Mouse (Mus musculus) hindbrain, embryonic 14.5 days (tissue): ENCODE measurements around the gene Ldlrad1. TPM values are rescaled to one million over a fixed set of nuclear protein-coding genes. Genes with fewer than 3 reads are reported as not detected.

Experiments used
- ATAC-seq: fragments of 200-750 bp; cut with Nextera tagmentation; 2 replicates; pipeline ENCODE4 v1.8.0; 2017; ENCODE audit warnings: moderate number of reproducible peaks, mild to moderate bottlenecking, moderate TSS enrichment, moderate library complexity; ENCODE audit not compliant: low FRiP score
- DNase-seq: peaks from one replicate; pipeline ENCODE4 v3.0.0-alpha.2; 2015; ENCODE audit warnings: low spot score
- H3K27ac ChIP-seq: fragments of 300-500 bp; sonication (generic); 2 replicates; pipeline ENCODE4 v1.5.1; 2014; ENCODE audit warnings: mild to moderate bottlenecking, moderate library complexity
- H3K27me3 ChIP-seq: fragments of 300-500 bp; sonication (generic); 2 replicates; pipeline ENCODE4 v1.6.1; 2014; ENCODE audit warnings: mild to moderate bottlenecking, low read length, mixed read lengths; ENCODE audit not compliant: control insufficient read depth, insufficient read depth
- H3K36me3 ChIP-seq: fragments of 300-500 bp; sonication (generic); replicated peaks from 2 replicates; pipeline ENCODE4 v1.6.1; 2014; ENCODE audit not compliant: control insufficient read depth, insufficient read depth
- H3K4me1 ChIP-seq: fragments of 300-500 bp; sonication (generic); replicated peaks from 2 replicates; pipeline ENCODE4 v1.6.1; 2014; ENCODE audit warnings: antibody characterized with exemption, low read length, mixed read lengths; ENCODE audit not compliant: control insufficient read depth, insufficient read depth
- H3K4me2 ChIP-seq: fragments of 300-500 bp; sonication (generic); replicated peaks from 2 replicates; pipeline ENCODE4 v1.6.1; 2014; ENCODE audit warnings: mild to moderate bottlenecking, moderate library complexity
- H3K4me3 ChIP-seq: fragments of 300-500 bp; sonication (generic); replicated peaks from 2 replicates; pipeline ENCODE4 v1.5.1; 2014; ENCODE audit warnings: mild to moderate bottlenecking, low read length
- H3K9ac ChIP-seq: fragments of 300-500 bp; sonication (generic); 2 replicates; pipeline ENCODE4 v1.6.1; 2014
- H3K9me3 ChIP-seq: fragments of 300-500 bp; sonication (generic); 2 replicates; pipeline ENCODE4 v1.6.1; 2016; ENCODE audit warnings: low read length; ENCODE audit not compliant: control insufficient read depth
- WGBS: fragments of 180-500 bp; shearing (Covaris S2); extraction: QIAGEN DNeasy Blood & Tissue Kit; methylation state at CpG from one replicate; pipeline ENCODE4 v1.1.7; 2014; 5-methylcytosine and 5-hydroxymethylcytosine counted together
- polyA plus RNA-seq: library from polyadenylated mRNA; unstranded; fragments of >200 nt; fragmentation: Nextera tagmentation; extraction: Ambion mirVana; gene quantifications from 2 replicates; pipeline ENCODE4 v1.2.1, GENCODE M21; 2014

The Ldlrad1 gene
- polyA plus RNA-seq, 1 experiment from 2014 or later = not detected

DNA sequence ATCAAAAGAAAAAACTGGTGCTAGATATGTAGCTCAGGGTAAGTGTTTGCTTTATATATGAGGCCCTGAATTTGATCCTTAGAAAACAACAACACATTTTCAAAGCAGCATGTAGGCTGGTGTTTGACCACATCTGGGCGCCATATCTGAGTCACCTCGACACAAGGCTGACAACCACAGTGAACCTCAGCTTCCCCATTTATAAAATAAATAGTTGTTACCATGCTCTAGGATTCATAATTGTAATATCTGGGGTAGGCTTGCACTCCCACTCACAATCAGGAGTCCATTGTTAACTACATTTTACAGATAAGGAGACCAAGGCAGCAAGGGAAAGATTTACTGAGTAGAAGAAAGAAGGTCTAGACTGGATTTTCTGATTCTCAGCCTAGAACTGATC, 17.3 kb downstream of the Ldlrad1 start:
- no peak for DNase-seq
- Histone ChIP-seq H3K27ac (no peak overlapping the region), H3K4me2 (no peak overlapping the region), H3K27me3 (no peaks in the 10 kb centered on the region), H3K4me3 (no peak overlapping the region), H3K4me1 (no peaks in the 10 kb centered on the region), H3K9ac (no peak overlapping the region), H3K36me3 (peaks cover under 1% of the 10 kb centered on the region; the same call in 1 of the 2 replicates), H3K9me3 (no peaks in the 10 kb centered on the region)
- no peak for ATAC-seq
- 94% methylated on average over 2 of the region's 2 CpGs for WGBS

DNA sequence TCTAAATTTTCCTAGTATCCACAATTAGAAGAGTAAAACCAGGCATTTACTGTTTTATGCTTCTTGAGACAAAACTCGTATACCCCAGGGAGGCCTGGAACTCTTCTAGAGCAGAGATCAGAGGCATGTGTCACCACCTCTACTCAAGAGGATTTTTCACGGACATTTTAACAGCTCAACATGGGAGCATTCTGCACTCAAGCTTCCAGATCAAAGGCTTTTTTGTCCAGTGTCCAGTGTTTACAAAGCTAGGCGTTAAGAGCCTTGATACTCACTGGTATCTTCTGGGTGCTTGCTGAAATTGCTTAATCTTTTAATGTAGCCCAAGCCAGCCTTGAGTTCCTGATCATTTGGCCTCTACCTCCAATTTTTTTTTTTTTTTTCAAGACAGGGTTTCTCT, 23.2 kb downstream of the Ldlrad1 start:
- no peak overlapping the region for H3K4me2 ChIP-seq
- H3K9ac ChIP-seq = no peak overlapping the region
- 71% methylated on average over 3 of the region's 3 CpGs for whole genome bisulfite sequencing
- H3K4me1 ChIP-seq = no peaks in the 10 kb centered on the region
- DNase-seq = no peak
- H3K9me3 ChIP-seq = no peaks in the 10 kb centered on the region
- no peaks in the 10 kb centered on the region for H3K27me3 ChIP-seq
- H3K27ac ChIP-seq = no peak overlapping the region
- no peak overlapping the region for H3K4me3 ChIP-seq
- ATAC-seq = no peak
- H3K36me3 ChIP-seq = peaks cover 58% of the 10 kb centered on the region

GRCm38 (mm10) chr4:107238253-107238652, 29.3 kb downstream of the Ldlrad1 start:
- ATAC-seq (no peak), DNase-seq (no peak)
- Histone ChIP-seq H3K4me1 (no peaks in the 10 kb centered on the region), H3K9ac (no peak overlapping the region), H3K4me2 (no peak overlapping the region), H3K4me3 (no peak overlapping the region), H3K9me3 (no peaks in the 10 kb centered on the region), H3K27ac (no peak overlapping the region), H3K27me3 (no peaks in the 10 kb centered on the region), H3K36me3 (peaks cover 90% of the 10 kb centered on the region)
- 94% methylated on average over 2 of the region's 2 CpGs for WGBS

GRCm38 (mm10) chr4:107240196-107240595, 31.2 kb downstream of the Ldlrad1 start:
- DNase-seq (no peak), ATAC-seq (no peak)
- Histone ChIP-seq H3K9ac (no peak overlapping the region), H3K27ac (no peak overlapping the region), H3K36me3 (peaks cover 80% of the 10 kb centered on the region), H3K4me3 (no peak overlapping the region), H3K4me2 (no peak overlapping the region), H3K4me1 (no peaks in the 10 kb centered on the region), H3K9me3 (no peaks in the 10 kb centered on the region), H3K27me3 (no peaks in the 10 kb centered on the region)
- WGBS = 97% methylated on average over 6 of the region's 6 CpGs

DNA sequence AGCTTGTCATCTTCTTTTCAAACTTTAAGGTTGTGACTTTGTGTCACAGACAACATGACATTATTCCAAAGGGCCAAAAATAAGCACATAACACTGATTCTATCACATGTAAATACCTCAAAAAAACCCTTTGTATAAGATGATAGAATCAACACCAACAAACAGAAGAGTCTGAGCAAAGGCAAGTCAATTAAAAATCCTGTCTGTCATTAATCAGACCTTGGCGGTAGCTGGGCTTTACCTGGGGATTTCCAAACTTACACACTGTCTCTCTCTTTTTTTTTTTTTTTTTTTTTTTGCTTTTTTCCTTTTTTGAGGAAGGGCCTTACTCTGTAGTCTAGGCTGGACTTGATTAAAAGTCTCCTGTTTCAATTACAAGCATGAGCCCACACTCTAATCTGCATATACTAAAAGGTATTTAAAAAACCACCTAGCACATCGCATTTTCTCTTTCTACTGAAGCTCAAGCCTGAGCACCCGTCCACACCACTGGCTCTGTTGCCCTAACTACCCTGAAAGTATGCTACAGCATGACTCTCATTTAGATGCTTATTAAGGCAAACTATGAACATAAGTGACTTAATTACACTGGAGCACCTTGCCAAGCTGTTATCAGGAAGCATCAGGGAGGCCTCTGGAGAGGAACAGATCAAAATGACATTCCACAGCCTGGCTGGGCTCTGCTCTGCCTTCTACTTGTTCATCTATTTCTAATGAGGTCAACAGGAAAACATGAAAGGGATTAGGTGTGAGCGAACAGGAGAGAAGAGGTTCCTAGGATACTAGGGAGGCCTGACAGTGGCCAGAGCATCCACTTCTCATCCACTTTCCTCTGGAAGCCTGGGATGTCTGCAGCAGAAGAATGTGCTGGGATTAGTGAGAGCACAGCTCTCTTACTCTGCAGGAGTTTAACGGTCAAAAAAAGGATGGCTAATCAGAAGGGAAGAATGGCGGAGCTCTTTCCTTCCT, 34.7 kb downstream of the Ldlrad1 start:
- peaks cover 64% of the 10 kb centered on the region for H3K36me3 ChIP-seq
- 66% methylated on average over 6 of the region's 6 CpGs for WGBS
- H3K9me3 ChIP-seq = no peaks in the 10 kb centered on the region
- H3K4me2 ChIP-seq = no peak overlapping the region
- DNase-seq (no peak), ATAC-seq (no peak)
- no peak overlapping the region for H3K4me3 ChIP-seq
- H3K27me3 ChIP-seq = no peaks in the 10 kb centered on the region
- H3K4me1 ChIP-seq = no peaks in the 10 kb centered on the region
- H3K27ac ChIP-seq = peak overlapping the region; percentile 61
- no peak overlapping the region; the same call in 1 of the 2 replicates for H3K9ac ChIP-seq

DNA sequence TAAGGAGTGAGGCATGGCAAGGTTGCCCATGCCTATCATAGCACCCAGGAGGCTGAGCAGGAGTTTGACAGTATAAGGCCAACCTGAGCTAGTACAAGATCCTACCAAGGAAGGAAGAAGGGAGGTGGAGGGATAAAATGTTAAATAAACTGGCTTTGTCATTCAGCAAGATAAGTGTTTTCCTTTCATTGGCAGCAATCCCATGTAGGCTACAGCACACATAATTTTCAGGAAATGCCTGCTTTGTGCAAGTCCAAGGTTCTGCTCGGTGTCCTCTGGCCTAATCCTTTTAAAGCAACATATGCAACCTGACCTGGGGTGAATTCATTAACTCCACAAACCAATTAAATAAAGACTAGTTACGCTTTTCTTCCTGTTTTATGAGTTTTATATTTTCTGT, 36.4 kb downstream of the Ldlrad1 start:
- Histone ChIP-seq H3K4me1 (peaks cover 7% of the 10 kb centered on the region), H3K36me3 (peaks cover 47% of the 10 kb centered on the region), H3K27me3 (no peaks in the 10 kb centered on the region), H3K9ac (no peak overlapping the region), H3K4me2 (no peak overlapping the region), H3K27ac (no peak overlapping the region), H3K4me3 (no peak overlapping the region), H3K9me3 (no peaks in the 10 kb centered on the region)
- no peak for ATAC-seq
- WGBS = 75% methylated on average over 2 of the region's 2 CpGs
- DNase-seq = no peak

- H3K9ac ChIP-seq = no peak overlapping the region
- no peak for DNase-seq
- 87% methylated on average over 1 of the region's 1 CpGs for WGBS
Observed at GRCm38 (mm10) chr4:107246040-107246439, 37.1 kb downstream of the Ldlrad1 start.

GRCm38 (mm10) chr4:107247110-107247509, 38.1 kb downstream of the Ldlrad1 start:
- WGBS = 84% methylated on average over 9 of the region's 9 CpGs
- ATAC-seq (no peak), DNase-seq (no peak)
- no peaks in the 10 kb centered on the region for H3K27me3 ChIP-seq
- peaks cover 30% of the 10 kb centered on the region for H3K36me3 ChIP-seq
- no peak overlapping the region for H3K27ac ChIP-seq
- H3K4me3 ChIP-seq = no peak overlapping the region
- H3K9ac ChIP-seq = no peak overlapping the region
- H3K9me3 ChIP-seq = no peaks in the 10 kb centered on the region
- H3K4me1 ChIP-seq = peaks cover 12% of the 10 kb centered on the region
- H3K4me2 ChIP-seq = no peak overlapping the region

More at GRCm38 (mm10) chr4:107246040-107246439, 37.1 kb downstream of the Ldlrad1 start:
- Histone ChIP-seq H3K4me1 (peaks cover 7% of the 10 kb centered on the region), H3K27ac (no peak overlapping the region), H3K36me3 (peaks cover 40% of the 10 kb centered on the region), H3K27me3 (no peaks in the 10 kb centered on the region), H3K9me3 (no peaks in the 10 kb centered on the region), H3K4me3 (no peak overlapping the region), H3K4me2 (no peak overlapping the region)
- ATAC-seq = no peak

- no peaks in the 10 kb centered on the region for H3K9me3 ChIP-seq
- peaks cover 27% of the 10 kb centered on the region for H3K36me3 ChIP-seq
- no peak overlapping the region for H3K27ac ChIP-seq
- DNase-seq (no peak), ATAC-seq (no peak)
- 79% methylated on average over 3 of the region's 3 CpGs for WGBS
- H3K27me3 ChIP-seq = no peaks in the 10 kb centered on the region
- H3K4me1 ChIP-seq = peaks cover 16% of the 10 kb centered on the region
- H3K4me2 ChIP-seq = no peak overlapping the region
- no peak overlapping the region for H3K4me3 ChIP-seq
- no peak overlapping the region for H3K9ac ChIP-seq
Observed at GRCm38 (mm10) chr4:107248061-107248460, 39.1 kb downstream of the Ldlrad1 start.
